Mouse (Mus musculus) stomach, postnatal 0 days (tissue): Measurements from ENCODE around the gene Tnfrsf25.

ENCODE experiments used
- CTCF ChIP-seq: IDR thresholded peaks from 2 replicates; pipeline ENCODE4 v1.5.1; 2016; ENCODE audit warnings: antibody characterized with exemption, low read depth, mild to moderate bottlenecking, moderate library complexity
- EP300 ChIP-seq: optimal IDR thresholded peaks from 2 replicates; pipeline ENCODE3; 2016; ENCODE audit warnings: antibody characterized with exemption

DNA sequence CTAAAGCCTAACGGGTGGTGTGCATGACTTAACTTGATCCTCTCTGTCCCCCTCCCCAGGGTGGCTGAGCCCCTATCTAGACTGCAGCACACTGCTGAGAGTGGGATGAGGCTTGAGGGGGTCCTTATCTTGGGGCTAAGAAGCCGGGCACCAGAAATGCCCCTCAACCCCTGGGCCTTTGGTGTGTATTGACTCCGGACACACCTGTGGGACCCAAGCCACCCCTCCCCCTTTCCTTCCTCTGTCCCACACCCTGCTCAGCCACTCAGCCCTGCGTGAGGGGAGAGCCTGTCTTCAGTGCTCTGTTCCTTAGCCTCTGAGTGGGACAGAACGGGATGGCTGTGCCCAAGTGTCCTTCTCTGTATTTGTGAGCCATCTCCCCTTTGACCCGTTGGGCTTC is 18.8 kb upstream of the Tnfrsf25 start:
- TF ChIP-seq CTCF, result no peak
- no peak for TF ChIP-seq EP300
